Mouse (Mus musculus) embryo, embryonic 9.5 days (tissue): ENCODE measurements around the gene Rpgrip1.

Source experiments
- DNase-seq: peaks from one replicate; pipeline ENCODE4 v3.0.0-alpha.2; 2017; ENCODE audit errors: extremely low spot score

Gene Rpgrip1

DNA sequence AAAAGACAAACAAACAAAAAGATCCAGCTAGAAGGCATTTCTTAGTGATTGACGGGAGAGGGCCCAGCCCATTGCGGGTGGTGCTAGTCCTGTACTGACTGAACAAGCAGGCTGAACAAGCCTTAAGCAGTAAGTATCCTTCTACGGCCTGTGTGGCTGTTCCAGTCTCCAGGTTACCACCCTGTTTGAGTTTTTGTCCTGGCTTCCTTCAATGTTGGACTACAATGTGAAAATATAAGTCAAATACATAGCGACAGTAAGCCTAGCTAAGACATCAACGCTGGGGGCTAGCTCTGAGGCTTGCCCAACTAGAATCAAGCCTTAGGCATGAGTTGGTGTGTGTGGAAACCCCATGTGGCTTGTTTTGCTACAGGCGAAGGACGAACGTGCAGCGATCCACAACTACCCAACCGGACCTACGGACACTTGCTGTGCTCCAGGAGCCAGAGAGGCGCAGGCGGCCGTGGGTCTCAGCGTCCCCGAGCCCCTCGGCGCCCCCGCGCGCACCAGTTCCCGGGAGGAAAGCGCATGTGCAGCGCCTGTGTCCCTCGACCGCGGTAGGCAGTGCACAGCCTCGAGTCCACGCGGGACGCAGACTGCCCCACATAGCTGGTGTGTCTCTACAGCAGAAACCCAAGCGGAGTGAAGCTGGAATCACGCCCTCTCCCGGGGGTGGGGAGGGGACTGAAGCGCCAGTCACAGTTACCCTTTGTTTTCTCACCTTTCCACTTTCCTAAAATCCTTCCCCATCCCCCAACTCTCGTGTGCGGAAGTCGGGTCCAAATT, 8.5 kb downstream of the Rpgrip1 start:
- DNase-seq, result peak; percentile 81

DNA sequence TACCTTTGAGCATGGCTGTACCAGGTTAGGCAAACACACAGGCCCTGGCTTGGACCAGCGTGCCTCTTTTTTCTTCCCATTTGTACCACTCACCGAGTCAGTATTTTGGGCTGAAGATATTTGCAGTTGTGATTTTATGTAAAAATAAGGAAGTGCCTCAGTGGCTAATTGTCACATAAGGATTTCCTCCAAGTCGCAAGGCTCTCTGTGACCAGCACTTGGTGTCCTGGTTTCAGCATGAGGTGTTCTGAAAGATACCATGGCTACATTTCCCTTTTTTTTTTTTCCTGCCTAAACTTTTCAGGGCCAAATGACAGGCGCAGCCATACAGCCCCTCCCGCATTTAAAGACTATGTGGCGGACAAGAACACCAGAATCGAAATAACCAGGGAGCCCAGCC, 9.7 kb downstream of the Rpgrip1 start:
- no peak for DNase-seq

DNA sequence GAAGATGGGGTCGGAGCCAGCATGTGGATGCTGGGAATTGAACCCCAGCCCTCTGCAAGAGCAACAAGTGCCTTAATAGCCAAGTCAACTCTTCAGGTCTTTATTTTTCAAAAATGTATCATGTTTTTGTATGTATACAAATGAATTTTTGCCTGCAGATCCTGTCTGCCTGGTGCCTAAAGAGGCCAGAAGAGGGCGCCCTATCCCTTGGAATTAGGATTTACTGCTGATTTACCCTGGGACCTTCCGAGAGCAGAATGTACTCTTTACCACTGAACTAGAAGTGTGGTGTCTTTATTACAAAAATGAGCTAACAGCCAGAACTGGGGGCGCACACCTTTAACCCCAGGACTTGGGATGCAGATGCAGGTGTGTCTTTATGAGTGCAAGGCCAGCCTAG, 13.4 kb downstream of the Rpgrip1 start:
- peak; percentile 65 for DNase-seq

DNA sequence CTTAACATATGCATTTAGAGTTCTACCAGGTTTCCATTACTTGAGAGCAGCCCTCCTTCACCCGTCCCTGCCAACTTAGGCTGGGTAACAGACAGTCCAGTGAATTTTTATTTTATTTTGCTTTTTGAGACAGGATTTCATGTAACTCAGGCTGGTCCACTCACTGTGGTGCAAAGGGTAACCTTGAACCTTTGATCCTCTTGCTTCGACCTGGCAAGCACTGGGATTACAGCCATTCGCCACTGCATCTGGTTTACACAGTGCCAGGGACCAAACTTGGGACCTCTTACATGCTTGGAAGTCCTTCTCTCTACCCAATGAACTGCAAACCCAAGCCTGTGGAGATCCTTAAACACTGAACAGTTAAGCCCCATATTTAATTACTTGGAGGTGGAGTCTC, 14.1 kb downstream of the Rpgrip1 start:
- no peak for DNase-seq

DNA sequence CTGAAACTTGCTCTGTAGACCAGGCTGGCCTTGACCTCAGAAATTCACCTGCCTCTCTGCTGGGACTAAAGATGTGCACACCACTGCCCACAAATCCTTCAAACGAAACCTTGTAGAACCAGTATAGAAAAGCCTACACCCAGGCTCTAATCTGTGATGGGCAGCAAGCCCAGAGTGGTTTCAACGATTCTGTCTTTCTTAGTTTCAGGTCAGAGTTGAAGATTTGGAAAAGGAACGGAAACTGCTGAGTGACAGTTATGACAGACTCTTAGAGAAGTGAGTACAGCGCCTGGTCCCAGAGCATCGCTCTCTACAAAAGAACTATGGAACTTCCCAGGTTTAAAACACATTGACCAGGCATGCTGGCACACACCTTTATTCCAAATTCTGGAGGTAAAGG, 23.1 kb downstream of the Rpgrip1 start:
- no peak for DNase-seq

DNA sequence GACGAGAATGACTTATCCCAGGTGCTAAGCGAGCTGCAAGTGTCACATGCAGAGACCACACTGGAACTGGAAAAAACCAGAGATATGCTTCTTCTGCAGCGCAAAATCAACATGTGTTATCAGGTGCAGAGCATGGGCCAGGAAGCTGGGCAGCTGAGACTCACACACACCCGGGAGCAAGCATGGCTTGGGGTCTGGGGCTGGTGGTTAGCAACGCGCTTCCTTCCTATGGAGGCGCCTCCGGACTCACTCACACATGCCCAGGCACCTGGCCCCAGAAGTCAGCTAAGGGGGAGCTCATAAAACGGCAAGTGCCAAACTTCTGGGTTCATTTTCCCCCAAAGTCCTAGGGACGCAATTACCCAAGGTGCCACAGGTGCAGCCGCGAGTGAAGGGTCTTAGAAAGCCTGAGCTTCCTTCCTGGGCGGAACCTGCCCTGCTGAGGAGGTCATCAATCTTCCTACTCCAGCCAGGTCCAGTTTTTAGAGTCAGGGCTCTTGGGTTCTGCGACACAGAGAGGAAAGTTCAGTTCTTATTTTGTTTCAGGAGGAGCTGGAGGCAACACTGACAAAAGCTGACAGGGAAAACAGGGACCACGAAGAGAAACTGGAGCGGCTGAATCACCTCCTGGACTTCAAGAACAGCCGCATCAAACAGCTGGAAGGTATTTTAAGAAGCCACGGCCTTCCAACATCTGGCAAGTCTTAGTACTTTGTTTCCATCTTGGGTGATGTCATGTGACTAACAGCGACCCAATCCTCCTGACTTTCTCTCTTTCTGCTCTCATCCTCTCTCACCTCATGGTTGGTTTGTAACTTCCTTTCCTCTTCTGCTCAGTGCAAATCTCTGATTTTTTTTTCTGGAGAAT, 30.3 kb downstream of the Rpgrip1 start:
- no peak for DNase-seq

DNA sequence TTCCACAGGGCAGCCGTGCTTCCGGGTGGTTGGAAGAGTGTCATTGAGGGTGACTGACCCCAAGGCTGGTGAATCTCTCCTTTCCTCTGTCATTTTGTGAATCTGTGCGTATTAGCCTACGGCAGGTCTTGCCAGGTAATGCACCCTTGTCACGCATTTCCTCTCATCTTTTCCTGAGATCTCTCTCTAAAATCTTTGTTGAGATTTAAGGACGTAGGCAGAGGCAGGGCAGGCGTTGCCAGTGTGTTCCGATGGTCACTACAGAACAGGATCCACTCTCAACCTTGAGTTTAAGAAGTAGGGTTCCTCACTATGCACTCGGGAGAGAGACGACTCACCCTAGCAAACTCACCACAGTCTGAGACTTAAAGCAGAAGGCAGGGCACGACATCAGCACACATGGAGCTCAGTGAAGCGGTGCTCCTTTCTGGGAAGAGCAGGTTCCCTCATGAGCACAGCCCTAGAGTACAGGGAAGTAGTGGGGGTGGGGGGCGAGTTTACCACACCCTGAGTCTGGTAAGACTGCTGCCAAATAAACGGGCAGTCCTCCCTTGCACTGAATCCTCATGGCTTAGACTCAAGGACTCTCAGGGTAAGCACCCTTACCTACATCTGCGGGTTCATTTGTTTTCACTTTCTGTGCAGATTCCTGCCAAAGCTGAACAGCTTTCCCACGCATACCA, 31.1 kb downstream of the Rpgrip1 start:
- DNase-seq, result no peak

DNA sequence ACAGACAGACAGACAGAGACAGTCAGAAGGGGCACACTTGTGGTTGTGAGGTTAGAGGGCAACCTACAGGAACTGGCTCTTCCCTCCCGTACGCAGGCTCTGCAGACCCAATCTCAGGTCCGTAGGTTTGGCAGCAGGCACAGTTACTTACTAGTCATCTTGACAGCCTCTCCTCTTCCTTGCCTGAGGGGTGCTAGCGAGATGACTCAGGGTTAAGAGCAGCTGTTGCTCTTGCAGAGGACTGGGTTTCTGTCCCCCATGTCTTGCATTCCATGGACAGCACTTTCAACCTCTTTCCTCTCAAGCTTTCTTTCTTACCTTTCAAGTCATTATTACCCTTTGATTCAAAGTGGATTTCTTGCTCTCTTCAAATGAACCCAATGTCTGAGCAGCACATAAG, 33.7 kb downstream of the Rpgrip1 start:
- DNase-seq, result no peak

DNA sequence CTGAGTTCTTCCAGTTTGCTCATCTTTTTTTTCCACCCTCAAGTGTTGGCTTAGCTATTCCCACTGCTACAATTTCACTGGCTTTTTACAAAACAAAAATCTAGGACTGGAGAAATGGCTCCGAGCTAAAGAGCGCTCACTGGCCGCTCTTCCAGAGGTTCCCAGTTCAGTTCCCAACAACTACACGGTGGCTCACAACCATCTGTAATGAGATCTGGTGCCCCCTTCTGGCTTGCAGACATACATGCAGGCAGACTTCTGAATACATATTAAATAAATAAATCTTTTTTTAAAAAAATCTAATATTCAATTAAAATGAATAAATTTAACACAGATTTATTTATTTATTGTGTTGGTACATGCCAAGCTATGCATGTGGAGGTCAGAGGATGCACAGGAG, 36.0 kb downstream of the Rpgrip1 start:
- DNase-seq, result no peak

DNA sequence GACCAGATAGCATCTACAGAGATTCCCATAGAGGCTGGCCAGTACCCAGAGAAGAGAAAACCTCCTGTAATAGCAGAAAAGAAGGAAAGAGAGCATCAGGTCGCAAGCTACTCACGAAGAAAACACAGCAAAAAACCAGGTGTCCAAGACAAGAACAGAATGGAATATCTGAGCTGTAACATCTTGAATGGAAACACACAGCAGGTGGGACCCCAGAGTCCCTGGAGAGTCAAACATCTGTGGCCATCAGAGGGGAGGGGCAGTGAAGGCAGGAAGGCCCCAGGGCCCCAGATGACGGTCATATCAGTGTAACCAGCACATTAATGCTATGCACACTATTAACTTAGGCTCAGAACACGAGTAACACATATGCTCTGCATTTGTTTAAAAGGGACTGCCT, 39.4 kb downstream of the Rpgrip1 start:
- DNase-seq, result no peak

DNA sequence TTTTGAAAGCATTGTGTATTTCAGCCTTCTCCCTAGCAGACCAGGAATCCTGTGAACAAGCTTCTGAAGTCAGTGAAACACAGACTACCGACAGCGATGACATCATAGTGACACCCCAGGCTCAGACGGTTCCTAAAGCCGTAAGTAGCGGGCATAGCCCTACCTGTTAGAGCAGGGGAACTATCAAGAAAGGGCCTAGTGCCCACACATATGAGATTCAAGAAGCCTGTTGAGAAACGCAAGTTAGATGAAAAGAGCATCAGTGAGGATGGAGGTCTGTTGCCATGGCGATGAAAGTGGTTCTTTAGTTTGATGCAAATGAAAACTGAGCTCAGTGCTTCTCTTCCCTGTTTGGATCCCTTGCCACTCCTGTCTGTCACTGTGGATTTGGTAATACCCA, 41.7 kb downstream of the Rpgrip1 start:
- no peak for DNase-seq

DNA sequence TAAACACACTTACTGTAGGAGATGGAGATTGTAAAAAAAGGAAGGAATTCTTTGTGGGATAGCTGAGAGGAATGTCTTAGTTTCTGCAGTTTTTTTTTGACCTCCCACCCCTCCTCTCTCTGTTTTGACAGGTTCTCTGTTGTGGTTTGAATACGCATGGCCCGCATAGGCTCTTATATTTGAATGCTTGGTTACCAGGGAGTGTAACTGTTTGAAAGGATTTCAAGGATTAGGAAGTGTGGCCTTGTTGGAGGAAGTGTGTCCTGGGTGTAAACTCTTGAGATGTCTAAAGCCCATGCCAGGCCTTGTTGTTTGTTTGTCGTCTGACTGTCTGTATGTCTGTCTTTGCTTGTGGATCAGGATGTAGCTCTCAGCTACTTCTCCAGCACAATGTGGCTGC, 42.1 kb downstream of the Rpgrip1 start:
- DNase-seq, result no peak

DNA sequence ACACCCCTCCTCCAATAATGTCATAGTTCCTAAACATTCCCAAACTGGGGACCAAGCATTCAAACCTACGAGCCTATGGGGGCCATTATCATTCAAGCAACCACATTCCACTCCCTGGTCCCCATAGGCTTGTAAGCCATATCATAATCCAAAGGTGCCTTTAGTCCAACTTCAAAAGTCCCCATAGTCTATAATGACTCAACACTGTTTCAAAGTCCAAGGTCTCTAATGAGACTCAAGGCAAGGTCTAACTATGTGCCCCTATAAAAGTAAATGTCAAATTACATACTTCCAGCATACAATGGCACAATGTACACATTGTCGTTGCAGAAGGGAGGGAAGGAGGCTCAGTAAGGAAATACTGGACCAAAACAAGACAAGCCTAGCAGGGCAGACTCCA, 44.5 kb downstream of the Rpgrip1 start:
- no peak for DNase-seq

DNA sequence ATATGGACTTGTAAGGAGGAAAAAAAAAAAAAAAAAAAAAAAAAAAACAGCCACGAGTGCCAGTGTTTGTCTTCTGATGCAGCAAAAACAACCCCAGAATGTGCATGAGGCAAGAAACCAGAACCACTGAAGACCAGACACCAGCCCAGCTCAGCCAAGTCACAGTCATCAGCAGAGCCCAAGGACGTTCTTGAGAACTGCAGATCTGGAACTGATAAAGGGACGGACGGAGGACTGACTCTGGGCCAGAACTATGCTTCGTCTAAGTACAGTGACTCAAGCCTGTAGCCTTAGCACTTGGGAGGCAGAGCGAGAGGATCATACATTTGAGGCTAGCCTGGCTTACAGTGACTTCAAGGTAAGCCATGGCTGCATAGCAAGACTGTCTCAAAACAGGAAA, 50.4 kb downstream of the Rpgrip1 start:
- no peak for DNase-seq

DNA sequence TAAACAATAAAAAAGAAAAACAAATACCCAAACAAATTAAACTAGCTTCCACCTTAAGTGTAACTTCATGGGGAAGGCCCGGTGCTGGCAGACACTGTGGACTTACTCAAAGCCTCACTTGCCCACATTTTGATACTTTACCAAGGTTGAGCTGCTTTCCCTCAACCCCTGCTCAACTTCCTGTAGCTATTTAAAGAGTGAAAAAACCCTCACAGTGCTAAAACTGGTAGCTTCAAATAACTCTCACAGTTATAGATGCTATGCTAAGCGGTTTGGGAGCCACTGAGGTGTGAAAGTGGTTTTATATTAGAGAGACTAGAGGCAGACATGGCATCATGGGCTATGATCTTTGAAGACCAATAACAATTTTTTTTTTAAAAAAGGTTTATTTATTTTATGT, 56.1 kb downstream of the Rpgrip1 start:
- DNase-seq, result no peak

DNA sequence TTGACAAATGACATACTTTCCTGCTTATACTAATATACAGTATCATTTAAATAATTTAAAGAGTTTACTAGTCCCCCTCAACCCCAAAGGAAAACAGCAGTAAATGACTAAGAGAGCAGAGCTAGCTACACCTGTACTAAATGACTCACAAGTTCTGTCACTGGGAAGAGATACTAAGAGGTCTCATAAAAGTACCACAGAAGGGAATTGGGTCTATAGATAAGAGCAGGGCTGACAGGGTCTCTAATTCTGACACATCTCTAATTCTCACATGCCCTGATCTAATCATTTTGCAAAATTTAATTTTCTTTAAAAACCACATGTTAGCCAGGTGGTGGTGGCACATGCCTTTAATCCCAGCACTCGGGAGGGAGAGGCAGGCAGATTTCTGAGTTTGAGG, 78.3 kb downstream of the Rpgrip1 start:
- DNase-seq, result no peak

DNA sequence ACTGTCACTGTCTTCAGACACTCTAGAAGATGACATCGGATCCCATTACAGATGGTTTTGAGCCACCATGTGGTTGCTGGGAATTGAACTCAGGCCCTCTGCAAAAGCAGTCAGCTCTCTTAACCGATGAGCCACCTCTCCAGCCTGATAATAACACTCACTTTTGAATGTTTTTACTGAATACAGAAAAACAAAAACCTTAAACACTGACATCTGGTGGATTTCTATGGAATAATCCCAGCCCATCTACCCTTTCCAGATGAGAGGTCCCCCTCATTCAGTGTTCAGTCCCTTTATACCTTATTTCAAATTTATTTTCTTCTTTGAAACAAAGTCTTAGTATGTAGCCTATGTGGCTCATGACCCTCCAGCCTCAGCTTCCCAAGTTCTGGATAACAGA, 79.0 kb downstream of the Rpgrip1 start:
- no peak for DNase-seq

DNA sequence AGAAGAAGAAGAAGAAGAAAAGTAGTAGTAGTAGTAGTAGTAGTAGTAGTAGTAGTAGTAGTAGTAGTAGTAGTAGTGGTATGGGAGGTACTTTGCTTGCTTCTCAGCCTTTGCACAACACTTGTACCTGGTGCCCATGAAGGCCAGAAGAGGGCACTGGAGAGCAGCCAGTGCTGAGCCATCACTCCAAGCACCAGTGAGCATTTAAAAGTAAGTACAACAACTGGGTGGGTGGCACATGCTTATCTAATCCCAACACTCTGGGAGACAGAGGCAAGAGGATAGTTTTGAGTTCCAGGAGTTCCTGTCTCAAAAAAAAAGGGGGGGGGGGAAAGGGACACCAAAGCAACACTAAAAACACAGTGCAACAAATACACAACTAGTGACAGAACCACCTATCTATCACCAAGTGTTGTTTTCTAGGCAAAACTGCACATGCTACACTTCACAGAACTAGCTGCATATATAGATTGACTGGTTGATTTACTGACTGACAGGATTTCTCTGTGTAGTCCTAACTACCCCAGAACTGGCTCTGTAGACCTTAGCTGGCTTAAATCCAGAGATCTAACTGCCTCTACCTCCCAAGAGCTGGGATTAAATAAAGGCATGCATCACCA, 80.3 kb downstream of the Rpgrip1 start:
- DNase-seq, result peak; percentile 27

DNA sequence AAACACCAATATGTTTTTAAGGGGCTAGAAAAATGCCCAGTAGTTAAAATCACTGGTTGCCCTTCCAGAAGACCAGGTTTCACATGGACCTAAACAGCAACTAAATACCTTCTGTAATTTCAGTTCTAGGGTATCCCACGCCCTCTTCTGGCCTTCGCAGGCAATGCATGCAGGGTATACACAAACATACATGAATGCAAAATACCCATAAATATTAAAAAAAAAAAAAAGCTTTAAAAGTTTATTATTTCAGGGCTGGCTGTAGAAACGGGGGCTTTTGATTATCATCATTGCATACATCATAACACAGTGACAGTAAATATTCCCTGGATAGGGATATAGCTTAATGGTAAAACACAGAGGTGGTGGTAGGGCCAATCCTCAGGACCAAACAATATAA, 85.2 kb downstream of the Rpgrip1 start:
- peak; percentile 54 for DNase-seq

DNA sequence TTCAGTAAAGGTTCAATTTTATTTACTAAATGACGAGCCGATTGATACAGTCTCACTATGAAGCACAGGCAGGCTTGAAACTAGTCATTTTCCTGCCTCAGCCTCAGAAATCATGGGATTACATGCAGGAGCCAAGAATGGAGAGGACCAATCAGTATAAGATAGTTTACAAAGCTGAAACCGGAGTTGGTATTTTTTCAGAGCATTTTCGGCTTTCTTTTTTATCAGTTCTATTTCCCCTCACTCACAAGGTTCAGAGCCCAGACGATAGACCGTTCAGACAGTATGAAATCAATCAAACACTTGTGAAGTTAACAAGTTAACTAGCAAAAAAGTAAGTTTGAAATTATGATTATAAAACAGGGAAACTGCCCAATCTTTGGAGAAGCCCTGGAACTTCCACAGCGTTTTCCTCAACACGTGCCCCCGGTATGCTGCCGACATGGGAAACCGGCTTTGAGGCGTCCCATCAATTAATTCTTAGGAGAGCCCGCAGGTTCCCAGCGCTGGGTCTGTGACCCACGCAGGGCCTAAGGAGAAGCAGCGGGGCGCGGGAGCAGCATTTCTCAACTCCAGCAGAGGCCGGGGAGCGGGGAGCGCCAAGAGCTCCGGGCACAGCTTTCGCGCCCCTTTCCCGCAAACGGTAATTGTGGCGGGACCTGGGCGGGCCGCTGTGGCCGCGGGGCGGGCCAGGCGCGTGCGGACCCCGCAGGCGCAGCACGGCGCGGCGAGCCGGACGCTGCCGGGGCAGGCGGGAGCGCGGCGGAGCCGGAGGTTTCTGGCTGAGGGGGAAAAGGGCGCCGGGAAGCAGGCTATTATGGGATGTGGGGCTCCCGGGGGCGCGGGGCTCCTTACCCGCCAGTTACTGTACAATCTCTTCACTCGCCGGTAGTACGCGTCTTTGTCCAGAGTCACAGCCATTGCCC, 86.0 kb downstream of the Rpgrip1 start:
- DNase-seq, result no peak
